Mouse (Mus musculus): ENCODE results near the gene Foxc1. TPM values are rescaled to one million over a fixed set of nuclear protein-coding genes. Genes with fewer than 3 reads are reported as not detected.

The Foxc1 gene
- total RNA-seq, 2 experiments from 2014 or later, result 5.5 to 6.6 TPM

DNA sequence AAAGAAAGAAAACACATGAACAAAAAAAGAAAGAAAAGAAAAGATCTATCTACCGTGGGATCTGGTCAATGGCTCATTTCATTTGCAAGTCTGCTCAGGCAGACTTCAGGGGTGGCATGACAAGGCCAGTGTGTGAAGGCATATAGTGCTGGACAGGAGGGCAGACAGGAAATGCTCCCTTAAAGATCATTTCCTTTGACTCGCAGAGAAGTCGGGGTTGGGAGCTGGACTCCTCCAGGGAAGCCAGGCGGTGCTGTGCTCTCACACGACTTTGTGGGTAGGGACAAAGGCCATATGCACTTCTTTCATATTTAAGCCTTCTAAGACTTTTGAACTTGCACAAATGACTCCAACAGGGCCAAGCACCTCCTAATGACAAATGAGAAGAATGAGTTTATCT, 16.9 kb downstream of the Foxc1 start:
- no peak for DNase-seq (ENCODE audit: low spot score in 2 of 2)
- intact Hi-C loops (cut with DNase I), result no loop called here

DNA sequence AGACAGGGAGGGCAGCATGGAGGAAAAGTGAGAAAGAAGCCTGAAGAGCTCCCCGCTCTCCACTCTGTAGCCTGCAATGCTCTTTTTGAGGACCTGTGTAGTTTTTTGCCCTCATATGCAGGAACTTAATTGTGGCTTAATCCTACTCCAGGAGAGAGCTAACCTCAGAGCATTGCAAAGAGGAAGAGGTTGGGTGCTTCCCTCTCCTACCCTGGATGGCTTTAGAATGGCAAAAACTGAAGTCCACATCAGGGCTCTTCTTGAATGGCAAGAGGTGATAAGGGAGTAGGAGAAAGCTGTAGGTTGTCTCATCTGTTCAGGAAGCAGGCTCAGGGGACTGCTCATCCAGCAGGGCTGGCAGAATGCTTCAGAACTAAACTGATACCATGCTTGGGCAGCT, 18.7 kb downstream of the Foxc1 start:
- no peak for DNase-seq (ENCODE audit: low spot score in 2 of 2)
- intact Hi-C loops (cut with DNase I), result no loop called here

DNA sequence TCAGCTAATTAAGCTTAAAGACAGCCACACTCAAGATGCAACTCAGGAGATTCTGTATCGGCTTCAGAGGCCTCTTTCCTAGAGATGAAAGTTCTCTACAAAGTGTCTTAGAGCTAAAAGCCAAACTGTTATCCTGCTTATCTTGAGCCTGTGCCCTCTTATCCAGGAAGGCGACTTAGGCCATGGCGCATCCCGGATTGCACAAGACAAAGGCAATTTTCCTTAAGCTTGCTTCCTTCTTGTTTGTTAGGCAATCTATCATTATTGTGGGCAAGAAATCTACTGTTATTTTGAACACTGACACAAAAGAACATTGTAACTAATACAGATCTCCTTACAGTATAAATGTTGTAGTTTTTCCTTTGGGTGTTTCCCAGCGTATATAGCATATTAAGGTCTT, 20.7 kb downstream of the Foxc1 start:
- intact Hi-C loops (cut with DNase I), result no loop called here
- DNase-seq (ENCODE audit: low spot score in 2 of 2), result no peak

DNA sequence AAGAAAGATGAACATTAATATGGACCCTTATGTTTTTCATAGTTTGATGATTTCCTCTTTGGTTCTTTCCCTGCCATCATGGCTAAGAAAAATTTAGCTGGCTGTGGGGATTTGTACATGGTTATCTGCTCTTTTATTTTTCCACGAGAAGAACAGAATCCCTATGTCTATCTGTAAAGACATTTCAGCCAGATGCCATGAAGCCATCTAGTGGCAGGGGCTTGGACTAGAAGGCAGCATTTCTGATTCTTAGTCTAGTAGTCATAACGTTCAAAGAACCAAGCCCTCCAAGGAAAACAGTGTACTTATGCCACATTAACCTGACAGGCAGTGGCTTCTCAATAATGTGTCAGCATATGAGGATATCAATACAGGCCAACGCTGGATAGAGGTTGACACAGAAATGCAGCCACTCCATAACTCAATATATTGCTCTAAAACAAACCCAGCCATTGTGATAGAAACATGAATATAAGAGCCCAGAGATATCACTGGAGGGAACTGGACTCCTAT, 21.4 kb downstream of the Foxc1 start:
- DNase-seq (ENCODE audit: low spot score in 2 of 2), result no peak

DNA sequence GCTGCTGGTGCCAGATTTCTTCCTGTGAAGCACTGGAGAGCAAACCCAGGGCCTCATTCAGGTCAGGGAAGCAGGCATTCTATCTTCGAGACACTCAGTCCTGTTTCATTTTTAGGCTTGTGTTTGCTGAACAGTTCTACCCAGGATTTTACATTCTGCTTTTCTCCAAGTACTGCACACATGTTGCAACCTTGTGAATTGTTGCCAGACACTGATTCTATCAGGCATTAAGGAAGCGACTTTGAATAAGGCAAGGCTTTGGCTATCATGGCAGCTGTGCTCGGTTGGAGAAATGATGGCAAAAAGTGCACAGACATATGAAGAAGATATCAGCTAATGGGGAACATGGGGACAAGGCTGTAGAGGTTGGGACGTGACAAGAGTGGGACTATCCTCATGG, 22.0 kb downstream of the Foxc1 start:
- intact Hi-C loops (cut with DNase I), result no loop called here

More for the DNA sequence above, 21.4 kb downstream of the Foxc1 start:
- intact Hi-C loops (cut with DNase I), result no loop called here

DNA sequence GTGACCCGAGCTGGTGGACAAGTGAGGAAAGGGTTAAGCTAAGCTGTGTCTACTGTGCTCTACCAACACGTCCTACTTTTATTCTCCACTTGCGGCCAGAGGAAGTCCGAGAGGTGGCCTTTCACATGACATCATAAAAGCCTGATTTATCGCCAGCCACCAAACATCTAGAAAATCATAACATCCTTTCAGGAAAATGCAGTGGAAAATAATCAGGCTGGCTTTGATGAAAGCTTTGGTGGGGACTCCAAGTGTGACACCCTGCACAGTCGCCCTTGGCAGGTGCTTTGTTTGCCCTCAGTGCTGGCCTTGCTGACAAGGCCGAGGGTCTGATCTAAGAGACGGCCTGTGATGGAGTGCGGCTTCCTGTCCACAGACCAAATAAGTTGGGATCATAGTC, 23.9 kb downstream of the Foxc1 start:
- no peak for DNase-seq (ENCODE audit: low spot score in 2 of 2)
- intact Hi-C loops (cut with DNase I), result no loop called here

More for the DNA sequence above, 22.0 kb downstream of the Foxc1 start:
- DNase-seq (ENCODE audit: low spot score in 2 of 2), result no peak

DNA sequence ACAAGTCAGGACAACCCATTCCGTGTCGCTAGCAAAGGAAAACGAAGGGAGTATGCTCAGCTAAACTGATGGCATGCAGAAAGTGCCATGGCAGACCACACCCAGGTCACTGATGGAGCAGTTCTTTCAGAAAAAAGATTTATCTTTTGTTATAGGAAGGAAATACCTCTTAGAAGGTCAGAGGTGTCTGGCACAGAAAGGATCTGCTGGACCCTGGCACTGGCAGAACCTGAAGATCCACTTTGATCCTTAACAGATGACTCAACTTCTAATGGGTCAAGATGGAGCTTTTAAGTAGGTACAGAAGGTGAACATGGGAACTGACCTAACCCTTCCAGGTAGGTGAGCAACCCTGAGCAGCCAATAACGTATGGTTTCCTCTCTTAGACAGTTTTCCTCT, 29.4 kb downstream of the Foxc1 start:
- DNase-seq (ENCODE audit: low spot score in 2 of 2), result no peak
- intact Hi-C loops (cut with DNase I), result no loop called here

DNA sequence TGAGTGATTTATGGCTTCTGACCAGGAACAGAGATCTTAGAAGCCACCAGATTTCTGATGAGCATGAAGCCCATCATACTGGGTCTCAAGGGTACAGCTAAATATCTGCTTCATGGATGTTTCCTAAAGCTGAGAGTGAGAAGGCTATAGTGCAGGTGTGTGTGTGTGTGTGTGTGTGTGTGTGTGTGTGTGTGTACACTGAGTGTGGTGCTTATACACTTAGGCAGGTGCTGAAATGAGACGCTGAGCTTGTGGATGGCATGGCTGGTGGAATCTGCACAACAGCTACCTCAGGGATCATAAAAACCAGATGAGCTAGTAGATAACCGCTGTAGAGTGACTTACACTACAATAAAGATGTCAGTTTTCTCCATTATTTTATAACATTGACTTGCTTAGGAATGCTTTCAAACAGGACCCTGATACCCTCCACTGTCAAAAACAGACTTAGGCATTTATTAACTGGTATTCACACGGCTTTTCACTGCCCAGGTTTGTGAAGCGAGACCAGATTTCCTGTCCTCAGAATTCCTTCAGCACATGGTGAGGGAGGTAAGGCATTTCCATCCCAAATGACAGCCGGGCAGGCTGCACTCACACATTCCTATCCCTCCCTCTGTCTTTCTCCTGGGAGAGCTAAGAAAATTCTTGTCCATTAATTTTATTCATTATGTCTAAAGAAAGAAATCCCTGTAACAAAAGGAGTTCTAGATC, 43.0 kb downstream of the Foxc1 start:
- DNase-seq (ENCODE audit: low spot score in 2 of 2), result no peak
- intact Hi-C loops (cut with DNase I), result no loop called here

DNA sequence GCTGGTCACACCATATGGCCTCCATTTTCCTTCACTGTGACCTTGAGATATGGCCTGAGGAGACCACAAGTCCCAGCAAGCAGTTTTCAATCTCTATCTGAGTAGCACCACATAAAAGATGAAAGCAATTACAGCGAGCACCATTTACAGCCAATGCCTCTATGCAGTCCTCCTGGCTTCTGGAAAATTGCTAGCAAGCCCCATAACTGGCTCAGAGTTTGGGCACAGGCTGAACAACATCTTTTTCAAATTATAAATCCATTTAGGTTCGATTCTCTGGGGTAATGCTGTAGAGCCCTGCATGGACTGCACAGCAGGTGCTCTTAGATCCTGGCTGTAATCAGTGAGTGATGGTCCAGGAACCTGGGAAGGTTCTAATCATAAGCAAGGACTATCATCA, 47.1 kb downstream of the Foxc1 start:
- DNase-seq (ENCODE audit: low spot score in 2 of 2), result no peak
- intact Hi-C loops (cut with DNase I), result no loop called here

DNA sequence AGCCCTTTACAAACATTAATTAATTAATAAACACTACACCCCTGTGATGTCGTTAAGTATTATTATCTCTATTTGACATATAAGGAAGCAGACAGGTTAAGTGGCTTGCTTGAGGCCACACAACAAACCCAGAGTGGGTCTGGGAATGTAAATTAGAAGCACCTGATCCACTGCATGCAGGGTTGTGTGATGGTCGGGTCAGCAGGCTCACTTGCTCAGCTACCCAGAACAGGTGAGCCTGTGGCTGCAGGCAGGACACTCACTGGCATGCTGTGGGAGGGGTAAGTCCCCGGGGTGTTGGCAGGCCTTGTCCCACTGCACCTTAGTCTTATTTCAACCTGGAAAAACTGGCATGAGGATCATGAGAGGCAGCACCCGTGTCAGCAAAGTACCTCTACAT, 47.6 kb downstream of the Foxc1 start:
- intact Hi-C loops (cut with DNase I), result no loop called here
- no peak for DNase-seq (ENCODE audit: low spot score in 2 of 2)

DNA sequence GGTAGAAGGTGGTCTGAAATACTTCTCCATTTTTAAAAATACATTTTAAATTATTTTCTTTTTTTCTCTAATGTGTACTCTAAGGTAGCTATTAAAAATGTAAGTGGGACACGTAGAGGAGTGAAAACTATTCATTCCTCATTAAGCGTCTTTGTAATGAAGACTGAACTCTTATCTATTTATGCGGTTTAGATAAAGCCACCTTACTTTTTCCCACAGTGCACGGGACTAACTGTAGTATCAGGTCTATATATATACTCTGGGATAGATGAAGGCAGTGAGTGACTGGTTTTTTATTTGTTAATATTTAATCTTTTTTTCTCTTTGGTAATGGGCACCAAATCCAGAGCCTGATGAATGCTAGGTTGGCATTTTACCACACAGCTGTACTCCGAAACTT, 53.8 kb downstream of the Foxc1 start:
- intact Hi-C loops (cut with DNase I), result no loop called here
- no peak for DNase-seq (ENCODE audit: low spot score in 2 of 2)

Other genes starting within 250 kb of the Foxc1 start
- under 1 TPM; 0.53 to 0.98 TPM for gene A530084C06Rik, start 247.3 kb upstream of the Foxc1 start, total RNA-seq (2021)
- gene Foxf2, start 180.8 kb upstream of the Foxc1 start, total RNA-seq (2021), result 1 to 10 TPM; 5.1 TPM